Mouse (Mus musculus): ENCODE results near the gene Gm47841.

Gm47841 gene

GRCm38 (mm10) chr15:101041966-101042365 lies 5.2 kb downstream of the Gm47841 start:
- no peak for DNase-seq

DNA sequence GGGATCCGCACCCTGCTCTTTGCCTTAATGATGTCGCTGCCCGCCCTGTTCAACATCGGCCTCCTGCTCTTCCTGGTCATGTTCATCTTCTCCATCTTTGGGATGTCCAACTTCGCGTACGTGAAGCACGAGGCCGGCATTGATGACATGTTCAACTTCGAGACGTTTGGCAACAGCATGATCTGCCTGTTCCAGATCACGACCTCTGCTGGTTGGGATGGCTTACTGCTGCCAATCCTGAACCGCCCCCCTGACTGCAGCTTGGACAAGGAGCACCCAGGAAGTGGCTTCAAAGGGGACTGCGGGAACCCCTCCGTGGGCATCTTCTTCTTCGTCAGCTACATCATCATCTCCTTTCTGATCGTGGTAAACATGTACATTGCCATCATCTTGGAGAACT lies 7.5 kb downstream of the Gm47841 start:
- no peak for DNase-seq

DNA sequence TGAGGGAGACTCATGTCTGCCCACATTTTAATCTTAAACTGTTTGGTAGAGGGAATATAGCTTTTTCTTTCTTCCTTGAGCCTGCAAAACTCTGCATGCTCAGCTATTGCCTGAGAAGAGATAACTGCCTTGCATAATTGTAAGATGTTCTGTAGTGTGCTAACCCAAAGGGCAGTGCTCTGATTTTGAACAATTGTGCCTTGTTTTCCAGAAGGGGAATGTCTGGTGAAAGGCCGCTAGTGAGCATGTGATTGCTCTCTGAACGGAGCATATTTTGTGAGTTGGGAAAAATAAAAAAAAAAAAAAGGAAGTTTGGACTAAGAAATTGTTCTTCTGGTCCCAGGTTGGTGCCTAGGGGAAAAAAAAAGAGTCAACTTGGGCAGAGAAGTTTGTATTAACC lies 18.2 kb downstream of the Gm47841 start:
- DNase-seq: no peak

DNA sequence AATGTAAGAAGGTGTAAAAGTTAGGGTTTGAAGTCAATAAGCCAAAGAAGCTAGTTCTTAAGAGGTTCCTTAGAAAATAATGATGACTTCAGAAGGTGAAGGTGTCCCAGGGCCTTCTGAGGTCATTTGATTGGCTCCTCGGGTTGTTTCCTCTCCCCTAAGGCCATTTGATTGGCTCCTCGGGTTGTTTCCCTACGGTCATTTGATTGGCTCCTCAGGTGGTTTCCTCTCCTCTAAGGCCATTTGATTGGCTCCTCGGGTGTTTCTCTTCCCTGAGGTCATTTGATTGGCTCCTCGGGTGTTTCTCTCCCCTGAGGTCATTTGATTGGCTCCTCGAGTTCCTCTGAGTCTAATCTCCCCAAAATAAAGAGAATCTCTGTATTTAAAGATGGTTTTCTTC lies 35.8 kb downstream of the Gm47841 start:
- no peak for DNase-seq

DNA sequence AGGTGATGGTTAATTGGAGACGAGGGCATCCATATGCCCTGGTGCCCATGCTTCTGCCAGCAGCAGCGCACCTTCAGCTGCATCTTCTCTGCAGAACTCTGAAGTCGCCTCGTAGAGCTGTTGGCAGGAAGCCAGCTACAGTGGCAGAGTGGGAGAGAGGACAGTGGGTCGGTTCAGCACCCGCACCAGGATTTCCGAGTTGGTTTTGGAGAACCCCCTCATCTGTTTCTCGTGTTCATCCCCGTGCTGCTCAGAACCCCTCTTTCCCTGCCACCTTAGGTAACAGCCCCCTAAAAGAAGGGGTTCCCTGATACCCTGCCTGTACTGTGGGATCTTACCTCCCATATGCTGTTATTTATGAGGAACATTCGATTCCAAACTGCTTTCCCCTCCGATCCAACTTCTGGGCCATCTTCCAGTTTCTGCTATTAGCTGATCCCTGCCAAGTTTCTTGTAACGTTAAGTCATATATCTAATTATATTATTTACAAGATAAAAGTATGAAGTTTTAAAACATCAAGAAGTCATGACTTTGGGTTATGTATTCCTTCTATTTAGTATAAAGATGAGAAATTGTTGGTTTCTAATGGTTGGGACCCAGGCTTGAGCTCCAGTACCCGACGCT lies 38.7 kb downstream of the Gm47841 start:
- no peak for DNase-seq

DNA sequence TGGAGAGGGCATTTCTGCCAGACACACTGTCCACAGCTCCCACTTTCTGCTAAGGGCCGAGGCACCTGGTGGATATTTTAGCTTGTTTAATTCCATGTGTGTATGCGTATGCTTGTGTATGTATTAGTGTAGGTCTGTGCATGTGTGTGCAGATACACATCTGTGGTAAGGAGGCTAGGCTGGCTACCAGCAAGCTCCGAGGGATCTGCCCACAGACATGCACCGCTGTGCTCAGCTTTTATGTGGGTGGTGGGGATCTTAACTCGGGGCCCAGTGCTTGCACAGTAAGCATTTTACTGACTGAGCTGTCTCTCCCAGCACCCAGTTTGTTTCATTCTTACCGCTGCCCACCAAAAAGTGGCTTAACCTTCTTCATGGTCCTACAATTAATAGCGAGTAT lies 40.0 kb downstream of the Gm47841 start:
- DNase-seq: no peak

DNA sequence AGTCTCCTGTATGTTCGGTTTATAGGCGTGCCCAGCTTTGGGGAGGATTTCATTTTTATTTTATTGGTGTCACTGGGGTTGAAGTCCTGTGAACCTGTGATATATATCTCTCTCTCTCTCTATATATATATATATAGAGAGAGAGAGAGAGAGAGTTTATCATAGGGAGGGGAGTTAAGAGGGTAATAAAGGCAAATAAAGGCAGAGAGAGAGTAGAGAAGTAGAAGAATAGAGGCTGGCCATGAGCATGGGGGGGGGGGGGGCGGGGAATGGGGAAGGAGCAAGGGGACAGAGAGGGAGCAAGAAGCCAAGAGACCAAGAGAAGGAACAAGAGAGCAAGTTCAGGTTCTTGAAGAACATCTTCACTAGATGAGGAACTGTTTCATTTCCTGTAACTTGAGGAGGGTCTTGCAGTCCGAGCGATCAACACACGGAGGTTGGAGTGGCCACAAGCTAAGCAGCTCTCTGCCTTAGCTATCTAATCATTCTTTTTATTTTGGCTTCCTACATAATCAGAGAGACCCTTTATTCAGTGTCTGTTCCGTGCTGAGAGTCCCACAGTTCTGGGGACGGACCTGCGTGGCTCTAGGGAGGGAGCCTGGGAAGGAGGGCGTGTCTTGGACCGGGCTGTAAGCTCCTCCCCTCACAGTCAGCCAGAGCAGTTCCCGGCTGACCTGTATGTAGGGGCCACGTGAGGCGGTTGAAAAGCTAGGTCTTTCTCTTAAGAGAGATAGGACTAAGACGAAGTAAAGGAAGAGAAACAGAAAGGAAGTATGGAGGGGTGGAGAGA lies 40.8 kb downstream of the Gm47841 start:
- DNase-seq: no peak

- no peak for DNase-seq
Observed at GRCm38 (mm10) chr15:101005717-101006116, 41.5 kb downstream of the Gm47841 start.

DNA sequence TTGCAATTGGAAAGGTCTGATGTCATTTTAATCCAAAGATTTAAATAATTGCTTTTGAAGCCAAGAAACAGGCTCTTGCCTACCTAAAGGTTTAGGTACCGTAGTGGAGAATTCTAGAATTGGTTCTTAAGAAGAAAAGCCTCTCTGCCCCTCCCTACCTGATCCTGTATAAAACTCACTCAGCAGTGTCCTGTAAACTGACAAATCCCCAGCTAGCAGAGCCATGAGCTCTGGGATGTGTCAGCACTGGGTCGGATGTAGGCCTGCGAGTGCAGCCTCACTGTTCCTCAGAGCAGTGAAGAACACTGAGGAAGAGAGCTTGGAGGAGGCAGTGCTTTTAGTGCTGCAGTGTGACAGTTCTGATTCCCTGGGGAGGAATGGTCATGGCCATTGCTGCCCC lies 42.7 kb downstream of the Gm47841 start:
- no peak for DNase-seq

DNA sequence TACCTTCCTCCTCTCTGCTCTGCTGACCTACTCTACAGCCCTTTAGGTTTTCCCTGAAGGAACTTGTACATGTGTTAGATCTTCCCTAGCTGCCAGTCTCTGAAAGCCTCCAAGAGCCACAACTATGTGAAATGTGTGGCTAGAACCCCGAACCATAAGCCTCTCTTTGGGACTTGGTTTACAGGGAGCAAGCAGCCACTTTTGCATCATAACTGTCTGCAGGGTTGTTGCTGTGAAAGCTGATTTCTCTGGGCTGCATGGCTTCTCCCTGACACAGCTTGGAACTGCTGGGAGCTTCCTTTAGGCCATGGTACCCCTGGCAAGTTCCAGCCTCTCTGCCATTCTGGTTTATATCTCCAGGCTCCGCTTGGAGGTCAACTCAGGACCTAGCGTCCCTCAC lies 44.7 kb downstream of the Gm47841 start:
- no peak for DNase-seq

DNA sequence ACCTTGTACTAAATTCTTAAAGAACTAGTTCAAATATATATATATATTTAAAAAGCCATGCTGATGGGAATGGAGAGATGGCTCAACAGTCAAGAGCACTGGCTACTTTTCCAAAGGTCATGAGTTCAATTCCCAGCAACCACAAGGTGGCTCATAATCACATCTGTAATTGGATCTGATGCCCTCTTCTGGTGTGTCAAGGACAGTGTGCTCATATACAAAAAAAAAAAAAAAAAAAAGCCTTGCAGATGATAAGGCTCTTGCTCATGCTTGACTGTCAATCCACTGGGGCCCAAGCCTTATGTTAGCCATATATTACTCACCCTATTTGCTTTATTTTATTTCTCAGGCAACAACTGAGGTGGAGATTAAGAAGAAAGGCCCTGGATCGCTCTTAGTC lies 45.5 kb downstream of the Gm47841 start:
- DNase-seq: no peak

DNA sequence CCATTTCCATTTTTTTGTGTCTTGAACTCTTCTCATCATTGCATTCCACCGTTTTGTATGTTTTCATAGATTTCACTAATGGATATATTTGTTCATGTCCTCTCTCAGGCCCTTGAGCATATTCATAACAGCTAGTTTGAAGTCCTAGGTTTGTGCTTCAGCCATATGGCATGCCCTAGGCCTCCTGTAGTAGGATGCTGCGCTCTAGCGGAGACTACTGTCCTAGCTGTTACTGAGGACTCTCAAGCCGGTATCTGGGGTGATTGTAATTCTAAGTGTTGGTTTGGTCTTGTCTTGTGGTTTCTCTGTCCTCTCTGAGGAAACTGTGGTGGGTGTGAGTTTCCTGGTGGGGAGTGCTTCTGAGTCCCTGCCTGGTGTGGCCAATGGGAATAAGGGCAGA lies 50.1 kb downstream of the Gm47841 start:
- no peak for DNase-seq
